Mouse (Mus musculus): ENCODE results near the gene Zpbp2. TPM values are rescaled to one million over a fixed set of nuclear protein-coding genes. Genes with fewer than 3 reads are reported as not detected.

Zpbp2 gene
- polyA plus RNA-seq (2021; fragmentation: Nextera tagmentation), result 0.19 TPM in 1 of 2 replicates, not detected in the other
- long read RNA-seq, experiment 1, result 0 reads
- long read RNA-seq, experiment 2, result 0 reads

DNA sequence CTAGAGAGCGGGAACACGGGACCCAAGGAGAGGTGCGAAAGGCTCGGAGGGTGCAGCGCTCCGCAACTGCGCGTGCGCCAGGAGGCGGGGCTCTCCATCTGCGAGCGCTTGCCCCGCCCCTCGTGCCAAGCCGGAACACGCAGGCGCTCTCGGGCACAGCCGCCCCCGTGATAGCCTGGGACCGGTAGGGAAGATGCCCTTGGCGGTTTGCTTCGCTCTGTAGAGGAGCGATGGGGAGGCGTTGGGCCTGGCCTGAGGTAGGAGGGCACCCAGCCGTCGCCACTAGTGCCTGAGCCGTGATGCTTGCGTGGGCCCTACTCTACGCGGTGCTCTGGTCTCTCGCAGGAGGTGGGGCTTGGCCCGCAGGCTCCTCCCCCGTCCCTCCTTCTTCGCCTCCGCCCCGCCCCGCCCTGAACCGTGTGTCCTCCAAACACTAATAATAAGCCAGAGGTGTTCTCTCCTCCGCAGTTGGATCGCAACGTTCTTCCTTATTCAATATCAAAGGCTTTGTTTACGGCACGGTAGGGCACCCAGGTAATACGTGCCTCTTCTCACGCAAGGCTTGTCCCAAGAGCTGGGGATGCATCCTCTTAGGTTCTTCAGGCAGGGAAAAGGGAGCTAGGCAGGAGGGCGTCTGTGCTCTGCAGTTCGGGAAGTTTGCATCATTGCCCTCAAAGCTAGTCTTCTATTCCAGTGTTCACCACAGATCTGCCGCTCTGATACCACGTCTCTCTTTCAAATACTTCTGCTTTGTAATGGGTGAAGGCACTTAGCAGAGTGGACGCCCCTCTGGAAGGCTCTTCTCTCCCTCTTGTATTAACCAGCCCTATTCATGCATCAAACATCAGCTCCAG lies at the start of gene Zpbp2:
Gene Zpbp2 (plus strand): TSS at position 123 of the 854 bp plus-strand sequence.

DNA sequence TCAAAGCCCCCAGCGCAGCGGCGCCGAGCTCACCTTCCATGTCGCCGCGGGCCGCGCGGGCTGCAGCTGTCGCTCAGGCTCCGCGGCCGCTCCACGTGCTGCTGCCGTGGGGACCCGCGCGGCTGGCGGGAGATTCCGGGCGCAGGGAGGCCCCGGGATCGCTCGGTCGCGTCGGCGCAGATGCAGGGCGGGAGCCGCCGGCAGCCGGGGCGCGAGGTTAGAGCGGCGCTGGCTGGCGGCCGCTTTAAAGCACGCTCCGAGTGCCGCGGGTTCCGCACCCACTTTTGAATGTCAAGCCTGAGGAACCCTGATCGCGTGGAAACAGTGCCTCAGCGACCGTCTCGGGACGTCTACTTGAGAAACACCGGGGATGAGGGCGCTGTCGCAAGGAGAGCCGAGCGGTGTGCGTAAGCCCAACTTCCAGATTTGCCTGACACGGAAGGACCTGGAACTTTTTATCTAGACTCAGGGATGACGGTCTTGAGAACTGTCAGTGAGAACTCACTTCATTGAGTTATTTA lies 5.1 kb upstream of the Zpbp2 start, which contains the start of gene Ikzf3:
Gene Ikzf3 (minus strand): TSS at position 321 of the 521 bp plus-strand sequence.

DNA sequence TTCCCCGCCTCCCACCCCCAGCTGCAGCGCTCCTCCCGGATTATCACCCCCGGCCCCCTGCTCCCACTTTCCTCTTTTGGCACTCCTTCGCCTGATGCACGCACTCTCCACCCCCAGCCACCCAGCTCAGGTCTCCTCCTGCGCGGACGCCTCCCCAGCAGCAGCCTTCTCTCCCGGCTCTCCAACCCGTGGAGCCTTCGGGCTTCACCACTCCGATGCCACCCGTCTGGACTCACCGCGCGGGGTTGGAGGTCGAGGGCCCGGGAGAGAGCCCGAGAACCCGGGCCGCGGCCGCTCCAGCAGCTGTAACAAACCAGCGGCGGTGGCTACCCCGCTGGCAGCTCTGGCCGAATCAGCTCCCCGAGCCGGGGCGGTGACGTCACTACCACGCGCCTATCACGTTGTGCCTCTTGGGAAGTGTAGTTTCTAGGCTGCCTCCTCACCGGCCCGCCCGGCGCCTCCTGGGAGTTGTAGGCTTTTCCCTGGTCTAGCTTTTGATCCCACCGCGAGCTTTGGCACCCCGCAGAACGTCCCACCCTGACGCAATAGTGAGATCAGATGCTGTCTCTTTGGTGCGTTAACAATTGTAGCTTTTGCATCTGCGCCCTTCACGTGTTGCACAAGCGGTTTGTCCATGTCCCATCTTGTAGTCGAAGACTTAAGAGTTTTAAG lies 36.1 kb downstream of the Zpbp2 start, which contains the start of gene Ormdl3:
Gene Ormdl3 (minus strand): TSS at position 477 of the 672 bp plus-strand sequence.

DNA sequence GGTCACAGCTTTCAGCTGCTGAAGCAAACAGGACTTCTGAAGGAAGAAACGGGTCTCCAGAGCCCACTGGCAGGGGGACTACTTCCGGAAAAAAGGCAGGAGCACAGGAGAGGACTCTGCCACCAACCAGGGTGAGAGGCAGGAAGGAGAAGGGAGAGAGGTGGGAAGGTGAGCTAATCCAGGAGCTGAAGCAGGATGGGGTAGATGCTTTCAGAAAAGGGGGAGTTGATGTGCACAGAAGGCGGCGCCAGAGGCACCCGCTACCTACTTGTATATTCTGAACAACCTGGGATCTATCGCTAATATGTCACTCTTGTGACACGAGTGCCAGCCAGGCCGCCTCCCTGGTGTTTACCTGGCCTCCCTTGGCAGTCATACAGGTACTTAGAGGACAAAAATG lies 47.1 kb downstream of the Zpbp2 start, which contains the start of gene Lrrc3c:
Gene Lrrc3c (plus strand): TSS at position 301 of the 400 bp plus-strand sequence.

Other genes with a start within 250 kb of the Zpbp2 start
- gene Neurod2, start 221.4 kb upstream of the Zpbp2 start, polyA plus RNA-seq (2021; fragmentation: Nextera tagmentation), result 12.4 and 14.7 TPM in 2 replicates
- 42.9 and 70.1 TPM in 2 replicates for gene Ppp1r1b, start 202.7 kb upstream of the Zpbp2 start, polyA plus RNA-seq (2021; fragmentation: Nextera tagmentation)
- gene Stard3, start 192.7 kb upstream of the Zpbp2 start, polyA plus RNA-seq (2021; fragmentation: Nextera tagmentation), result 37.0 and 39.2 TPM in 2 replicates
- gene Tcap, start 167.3 kb upstream of the Zpbp2 start, polyA plus RNA-seq (2021; fragmentation: Nextera tagmentation), result 1.6 and 2.1 TPM in 2 replicates
- gene Pnmt, start 164.6 kb upstream of the Zpbp2 start, polyA plus RNA-seq (2021; fragmentation: Nextera tagmentation), result 0.31 and 0.41 TPM in 2 replicates
- gene Pgap3, start 150.6 kb upstream of the Zpbp2 start, polyA plus RNA-seq (2021; fragmentation: Nextera tagmentation), result 1.9 and 2.3 TPM in 2 replicates
- gene Erbb2, start 138.6 kb upstream of the Zpbp2 start, polyA plus RNA-seq (2021; fragmentation: Nextera tagmentation), result 1.2 and 2.0 TPM in 2 replicates
- gene Mien1, start 112.1 kb upstream of the Zpbp2 start, polyA plus RNA-seq (2021; fragmentation: Nextera tagmentation), result 231 and 239 TPM in 2 replicates
- gene Grb7, start 104.7 kb upstream of the Zpbp2 start, polyA plus RNA-seq (2021; fragmentation: Nextera tagmentation), result 1.1 and 1.7 TPM in 2 replicates
- not detected in 2 replicates for gene Ikzf3, start 5.1 kb upstream of the Zpbp2 start, polyA plus RNA-seq (2021; fragmentation: Nextera tagmentation)
- 8.1 and 13.9 TPM in 2 replicates for gene Ormdl3, start 36.3 kb downstream of the Zpbp2 start, polyA plus RNA-seq (2021; fragmentation: Nextera tagmentation)
- gene Lrrc3c, start 47.2 kb downstream of the Zpbp2 start, polyA plus RNA-seq (2021; fragmentation: Nextera tagmentation), result not detected in 2 replicates
- 0.31 and 0.69 TPM in 2 replicates for gene Gm12355, start 74.6 kb downstream of the Zpbp2 start, polyA plus RNA-seq (2021; fragmentation: Nextera tagmentation)
- not detected in 2 replicates for gene Gsdma3, start 75.3 kb downstream of the Zpbp2 start, polyA plus RNA-seq (2021; fragmentation: Nextera tagmentation)
- 0.14 TPM in 1 of 2 replicates, not detected in the other for gene Gsdma2, start 95.7 kb downstream of the Zpbp2 start, polyA plus RNA-seq (2021; fragmentation: Nextera tagmentation)
- gene Gsdma, start 113.3 kb downstream of the Zpbp2 start, polyA plus RNA-seq (2021; fragmentation: Nextera tagmentation), result not detected in 2 replicates
- 68.6 and 77.0 TPM in 2 replicates for gene Psmd3, start 131.5 kb downstream of the Zpbp2 start, polyA plus RNA-seq (2021; fragmentation: Nextera tagmentation)
- gene Csf3, start 150.2 kb downstream of the Zpbp2 start, polyA plus RNA-seq (2021; fragmentation: Nextera tagmentation), result not detected in 2 replicates
- gene Med24, start 178.3 kb downstream of the Zpbp2 start, polyA plus RNA-seq (2021; fragmentation: Nextera tagmentation), result 26.6 and 26.9 TPM in 2 replicates
- 120 and 123 TPM in 2 replicates for gene Thra, start 189.5 kb downstream of the Zpbp2 start, polyA plus RNA-seq (2021; fragmentation: Nextera tagmentation)
- gene Nr1d1, start 224.2 kb downstream of the Zpbp2 start, polyA plus RNA-seq (2021; fragmentation: Nextera tagmentation), result 48.4 and 57.5 TPM in 2 replicates
- gene Msl1, start 244.4 kb downstream of the Zpbp2 start, polyA plus RNA-seq (2021; fragmentation: Nextera tagmentation), result 12.2 and 12.4 TPM in 2 replicates